Mouse (Mus musculus) ZHBTc4 (cell line): Measurements from ENCODE around the gene Kcnc1.

ENCODE experiments used
- DNase-seq: peaks from one replicate; pipeline ENCODE4 v3.0.0-alpha.2; 2011; ENCODE audit warnings: low read depth, low spot score

The Kcnc1 gene

DNA sequence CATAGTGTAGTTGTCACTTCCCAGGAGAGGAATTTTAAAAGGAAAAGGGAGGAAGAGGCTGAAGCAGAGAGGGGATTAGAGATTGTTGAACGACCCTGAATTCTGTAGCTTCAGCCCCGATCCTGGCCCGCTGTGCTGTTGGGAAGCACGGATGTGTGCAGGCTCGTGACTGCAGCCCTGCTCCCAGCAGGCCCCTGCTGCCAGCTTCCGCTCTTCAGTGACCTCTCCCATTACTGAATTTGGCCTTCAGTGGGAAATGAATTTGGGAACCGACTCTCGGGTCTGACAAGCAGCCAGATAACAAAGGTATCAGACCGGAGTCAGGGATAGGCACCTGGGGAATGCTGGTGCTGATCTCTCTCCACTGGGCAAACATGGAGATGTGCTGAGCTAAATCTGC, 76.8 kb downstream of the Kcnc1 start:
- no peak for DNase-seq

DNA sequence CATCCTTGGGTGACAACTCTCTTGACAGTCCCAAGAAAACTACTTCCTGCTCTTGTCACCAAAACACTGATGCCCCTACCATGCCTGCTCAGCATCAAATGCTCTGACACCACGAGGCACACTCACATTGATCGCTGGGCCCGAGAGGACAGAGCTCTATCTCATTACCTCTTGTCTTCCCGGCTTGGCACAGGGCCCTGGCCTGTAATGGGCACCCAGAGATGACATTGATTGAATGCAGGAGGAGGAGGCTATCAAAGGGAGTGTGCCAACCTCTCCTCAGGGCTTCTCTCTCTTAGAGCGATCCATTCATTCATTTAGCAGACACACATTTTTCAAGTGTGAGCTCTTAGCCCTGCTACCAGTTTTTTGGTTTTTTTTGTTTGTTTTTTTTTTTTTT, 79.2 kb downstream of the Kcnc1 start:
- no peak for DNase-seq

DNA sequence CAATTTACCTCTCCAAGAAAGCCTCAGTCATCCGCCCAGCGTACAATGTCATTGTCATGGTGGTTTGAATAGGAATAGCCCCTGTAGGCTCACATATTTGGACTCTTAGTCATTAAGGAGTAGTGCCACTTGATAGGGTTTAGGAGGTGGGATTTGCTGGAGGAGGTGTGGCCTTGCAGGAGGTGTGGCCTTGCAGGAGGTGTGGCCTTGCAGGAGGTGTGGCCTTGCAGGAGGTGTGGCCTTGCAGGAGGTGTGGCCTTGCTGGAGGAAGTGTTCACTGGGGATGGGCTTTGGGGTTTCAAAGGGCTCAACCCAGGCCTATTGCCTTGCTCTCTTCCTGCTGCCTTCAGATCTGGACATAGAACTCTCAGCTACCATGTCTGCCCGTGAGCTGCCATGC, 81.2 kb downstream of the Kcnc1 start:
- DNase-seq = peak; percentile 80

- no peak for DNase-seq
Measured at GRCm38 (mm10) chr7:46479793-46480192, 83.5 kb downstream of the Kcnc1 start.

- DNase-seq = no peak
Measured at GRCm38 (mm10) chr7:46482099-46482531, 85.8 kb downstream of the Kcnc1 start.

GRCm38 (mm10) chr7:46483050-46483449, 86.8 kb downstream of the Kcnc1 start:
- no peak for DNase-seq

DNA sequence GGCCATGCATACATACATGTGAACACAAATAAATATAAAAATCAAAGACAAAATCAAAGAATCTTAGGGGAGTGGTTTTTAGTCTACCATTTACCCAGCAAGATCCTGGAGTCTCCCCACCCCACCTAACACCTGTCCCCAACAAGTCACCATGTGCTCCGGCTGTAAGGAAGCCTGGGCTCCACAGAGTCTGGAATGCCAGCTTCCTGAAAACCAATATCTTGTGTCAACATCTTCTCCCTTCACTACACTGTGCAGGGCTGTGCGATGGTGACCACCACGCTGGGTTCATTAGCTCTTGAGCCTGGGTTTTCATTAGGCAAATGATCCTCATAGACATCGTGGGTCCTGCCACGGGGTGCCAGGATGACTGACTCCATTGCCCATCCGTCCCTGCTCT, 87.9 kb downstream of the Kcnc1 start:
- no peak for DNase-seq

DNA sequence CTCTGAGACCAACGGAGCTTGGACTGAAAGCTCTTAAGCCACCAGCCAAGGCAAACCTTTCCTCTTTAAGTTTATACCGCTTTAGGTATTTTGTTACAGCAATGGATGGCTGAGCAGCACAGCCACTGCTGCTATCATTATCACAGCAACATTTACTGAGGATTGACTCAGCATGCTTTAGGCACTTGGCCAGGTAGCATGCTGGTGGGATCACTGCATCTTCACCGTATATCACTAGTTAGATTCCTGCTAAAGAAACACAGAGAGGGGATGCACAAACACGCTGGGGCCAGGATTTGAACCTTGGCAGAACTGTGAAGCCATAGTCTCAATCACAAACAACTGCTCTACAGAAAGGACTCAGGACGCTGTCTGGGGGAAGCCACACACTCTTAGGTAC, 90.5 kb downstream of the Kcnc1 start:
- DNase-seq = no peak

DNA sequence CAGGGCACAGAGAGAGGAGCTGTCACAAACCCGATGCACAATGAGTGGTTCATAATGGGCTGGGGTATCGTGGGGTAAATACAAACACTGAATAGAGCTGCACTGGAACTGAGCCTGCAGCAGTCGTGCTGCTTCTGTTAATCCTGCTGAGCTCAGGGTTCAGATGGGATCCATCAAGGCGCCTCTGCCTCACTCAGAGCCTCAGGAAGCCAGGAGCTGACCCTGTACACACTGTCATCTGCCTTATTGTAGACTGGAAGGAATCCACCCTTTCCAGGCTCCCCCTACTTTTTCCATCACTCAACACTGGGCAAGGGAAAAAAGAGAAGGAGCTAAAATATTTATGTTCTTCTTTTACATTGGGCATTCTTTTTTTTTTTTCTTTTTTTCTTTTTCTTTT, 91.1 kb downstream of the Kcnc1 start:
- no peak for DNase-seq
